Mouse (Mus musculus): ENCODE measurements around the gene Mgat4b. TPM values are rescaled to one million over a fixed set of nuclear protein-coding genes. Genes with fewer than 3 reads are reported as not detected.

Mgat4b gene
- total RNA-seq, 2 experiments from 2014 or later = 85.3 to 86.5 TPM

DNA sequence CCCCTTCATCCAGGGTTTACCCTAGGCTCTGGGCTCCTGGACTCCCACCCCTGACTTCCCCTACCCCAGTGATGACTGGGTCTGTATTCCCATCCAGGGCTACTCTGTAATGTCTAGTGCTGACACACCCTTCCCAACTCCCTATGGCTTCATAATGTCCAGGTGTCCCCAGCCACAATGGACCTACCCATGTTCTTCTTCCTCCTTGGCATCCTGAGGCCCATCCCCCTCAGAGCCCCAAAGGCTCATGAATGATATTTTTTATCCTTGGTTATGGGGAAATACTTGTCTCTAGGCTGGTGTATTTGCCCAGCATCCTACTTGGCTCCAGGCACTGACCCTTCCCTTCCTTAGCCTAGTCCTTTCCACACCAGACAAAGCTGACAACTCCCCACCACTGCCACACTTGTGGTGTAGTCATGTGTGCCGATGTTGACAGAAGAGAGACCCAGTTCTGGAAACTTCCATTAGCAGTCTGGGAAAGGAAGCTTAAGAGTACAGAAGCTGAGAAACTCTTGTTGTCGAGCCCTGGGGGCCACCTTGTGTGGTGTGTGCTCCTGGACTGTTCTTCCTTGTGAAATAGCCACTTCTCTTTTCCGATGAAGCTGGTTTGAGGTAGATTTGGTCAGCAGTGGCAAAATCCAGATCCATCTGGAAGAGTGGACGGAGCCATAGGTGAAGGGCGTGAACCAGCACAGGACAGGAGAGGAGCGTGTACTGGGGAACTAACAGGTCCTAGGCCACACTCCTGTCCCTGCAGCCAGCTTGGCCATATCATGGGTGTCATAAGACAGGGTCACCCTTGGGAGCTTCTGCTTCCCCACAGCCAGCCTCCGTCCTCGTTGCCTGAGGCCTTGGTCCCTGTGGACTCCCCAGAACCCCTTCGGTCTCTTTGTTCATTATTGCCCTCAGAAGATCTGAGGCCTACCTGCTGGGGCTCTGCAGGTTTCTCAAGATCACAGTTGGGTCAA lies 28.4 kb downstream of the Mgat4b start:
- intact Hi-C loops (cut with DNase I) = loop anchor here (5.0 kb wide), 1 partner anchor 123 kb away; no protein-coding TSS in a partner anchor
- DNase-seq (ENCODE audit: low spot score) = no peak

GRCm38 (mm10) chr11:50240235-50240911 lies 29.7 kb downstream of the Mgat4b start:
- intact Hi-C loops (cut with DNase I) = no loop called here
- no peak for DNase-seq (ENCODE audit: low spot score)

DNA sequence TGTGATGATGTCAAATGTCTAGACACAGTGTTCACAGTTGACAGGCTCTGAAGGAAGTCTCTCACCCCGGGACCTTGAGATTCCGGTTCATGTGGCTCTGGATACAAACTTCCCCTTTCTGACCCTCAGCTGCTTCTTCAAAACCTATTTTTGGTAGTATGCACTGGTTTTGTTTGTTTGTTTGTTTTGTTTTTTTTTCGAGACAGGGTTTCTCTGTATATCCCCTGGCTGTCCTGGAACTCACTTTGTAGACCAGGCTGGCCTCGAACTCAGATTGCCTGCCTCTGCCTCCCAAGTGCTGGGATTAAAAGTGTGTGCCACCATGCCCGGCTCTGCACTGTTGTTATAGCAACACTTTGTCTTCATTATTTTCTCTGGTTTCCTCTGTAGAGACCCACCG lies 33.2 kb downstream of the Mgat4b start:
- intact Hi-C loops (cut with DNase I) = no loop called here
- DNase-seq (ENCODE audit: low spot score) = no peak

DNA sequence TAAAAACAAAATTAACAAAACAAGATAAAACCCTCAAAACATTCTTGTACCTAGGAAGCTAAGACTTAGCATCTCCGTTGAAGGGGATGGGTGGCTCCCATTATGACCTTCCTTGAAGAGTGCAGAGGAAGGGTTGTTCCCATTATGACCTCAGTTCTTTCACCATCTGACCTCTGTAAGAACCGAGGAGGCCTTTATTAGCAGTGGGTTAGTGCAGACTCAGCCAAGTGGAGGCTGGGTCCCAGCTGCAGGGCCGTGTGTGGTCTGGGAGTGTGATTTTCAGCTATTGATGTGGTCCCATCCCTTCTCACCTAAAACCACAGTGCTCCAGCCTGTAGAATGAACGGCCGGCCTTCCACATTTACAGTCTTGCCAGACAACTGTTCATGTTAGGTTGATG lies 34.6 kb downstream of the Mgat4b start:
- intact Hi-C loops (cut with DNase I) = no loop called here
- no peak for DNase-seq (ENCODE audit: low spot score)

DNA sequence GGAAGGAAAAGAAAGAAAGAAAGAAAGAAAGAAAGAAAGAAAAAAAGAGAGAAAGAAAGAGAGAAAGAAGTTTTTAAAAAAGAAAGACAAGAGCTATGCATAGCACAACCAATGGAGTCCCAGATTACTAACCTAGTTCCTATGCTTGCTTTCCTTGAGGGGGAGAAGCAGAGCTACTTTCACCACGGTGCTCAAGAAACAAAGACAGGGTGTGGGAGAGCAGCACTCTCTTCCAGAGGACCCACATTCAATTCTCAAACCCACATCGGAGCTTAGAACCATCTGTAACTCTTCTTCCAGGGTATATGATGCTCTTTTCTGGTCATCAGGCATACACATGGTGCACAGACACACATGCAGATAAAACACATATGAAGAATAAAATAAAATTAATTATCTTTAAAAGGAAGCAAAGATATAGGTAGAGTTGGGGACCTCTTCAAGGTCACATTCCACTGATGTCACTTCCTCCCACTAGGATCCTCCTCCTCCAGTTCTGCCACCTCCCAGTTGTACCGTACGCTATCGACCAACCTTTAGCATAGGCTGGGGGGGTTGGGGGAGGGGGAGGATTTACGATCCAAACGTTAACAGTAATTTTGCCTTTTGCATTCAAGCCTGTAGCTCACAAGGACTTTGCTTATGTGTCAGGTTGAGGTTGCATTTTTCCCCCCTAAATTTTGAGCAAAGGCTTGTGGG lies 37.9 kb downstream of the Mgat4b start:
- DNase-seq (ENCODE audit: low spot score) = no peak
- intact Hi-C loops (cut with DNase I) = no loop called here

GRCm38 (mm10) chr11:50252166-50252565 lies 41.5 kb downstream of the Mgat4b start:
- intact Hi-C loops (cut with DNase I) = no loop called here
- DNase-seq (ENCODE audit: low spot score) = no peak

DNA sequence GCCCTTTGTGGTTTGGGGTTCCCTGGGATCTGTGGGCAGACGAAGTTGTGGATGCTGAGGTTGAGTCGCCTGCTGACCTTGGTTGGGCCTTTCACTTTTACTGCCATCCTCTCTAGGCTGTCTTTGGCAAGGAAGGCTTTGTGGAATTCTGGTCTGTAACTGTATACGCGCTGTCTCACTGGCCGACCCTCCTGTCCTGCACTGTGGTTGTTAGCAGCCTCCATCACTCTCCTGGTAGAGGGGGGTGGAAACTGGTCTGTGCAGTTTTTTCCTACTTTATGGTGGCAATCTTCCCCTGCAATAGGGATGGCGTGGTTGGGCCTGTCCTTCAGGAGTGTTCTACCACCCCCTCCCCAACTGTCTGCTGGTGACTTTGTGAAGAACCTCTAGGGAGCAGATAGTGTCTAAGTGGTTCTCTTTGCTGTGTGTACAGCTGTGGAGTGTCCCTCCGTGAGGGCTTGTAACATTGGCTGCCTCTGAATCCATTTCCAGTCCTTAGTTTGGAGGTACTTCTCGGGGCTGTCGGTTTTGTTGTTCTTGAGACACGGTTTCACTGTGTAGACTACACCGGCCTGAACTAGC lies 42.1 kb downstream of the Mgat4b start:
- intact Hi-C loops (cut with DNase I) = no loop called here
- no peak for DNase-seq (ENCODE audit: low spot score)

GRCm38 (mm10) chr11:50253393-50253792 lies 42.7 kb downstream of the Mgat4b start:
- no peak for DNase-seq (ENCODE audit: low spot score)
- intact Hi-C loops (cut with DNase I) = no loop called here

DNA sequence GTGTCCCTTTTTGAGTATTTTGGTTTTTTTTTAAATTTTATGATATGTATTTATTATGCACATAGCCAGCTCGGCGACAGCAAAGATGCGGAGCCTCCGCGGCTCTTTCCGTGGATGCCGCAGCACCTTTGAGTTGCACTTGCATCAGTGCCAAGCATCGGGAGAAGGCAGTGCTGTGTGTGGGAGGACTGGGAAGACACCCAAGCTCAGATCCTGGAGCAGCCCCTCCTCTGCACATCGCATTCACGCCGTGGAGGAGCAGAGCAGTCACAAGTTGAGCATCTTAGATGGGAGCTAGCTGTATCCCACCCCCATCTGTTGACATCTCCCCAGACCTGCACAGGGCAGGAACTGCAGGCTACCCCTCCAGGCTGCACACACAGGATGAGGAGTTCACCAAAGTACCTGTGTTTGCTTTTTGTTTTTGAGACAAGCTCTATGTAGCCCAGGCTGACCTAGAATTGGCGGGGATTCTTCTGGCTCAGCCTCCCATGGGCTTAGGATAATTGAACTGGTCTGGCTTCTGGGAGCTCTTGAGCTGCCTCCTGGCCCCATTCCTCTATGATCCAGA lies 43.4 kb downstream of the Mgat4b start:
- no peak for DNase-seq (ENCODE audit: low spot score)
- intact Hi-C loops (cut with DNase I) = no loop called here

DNA sequence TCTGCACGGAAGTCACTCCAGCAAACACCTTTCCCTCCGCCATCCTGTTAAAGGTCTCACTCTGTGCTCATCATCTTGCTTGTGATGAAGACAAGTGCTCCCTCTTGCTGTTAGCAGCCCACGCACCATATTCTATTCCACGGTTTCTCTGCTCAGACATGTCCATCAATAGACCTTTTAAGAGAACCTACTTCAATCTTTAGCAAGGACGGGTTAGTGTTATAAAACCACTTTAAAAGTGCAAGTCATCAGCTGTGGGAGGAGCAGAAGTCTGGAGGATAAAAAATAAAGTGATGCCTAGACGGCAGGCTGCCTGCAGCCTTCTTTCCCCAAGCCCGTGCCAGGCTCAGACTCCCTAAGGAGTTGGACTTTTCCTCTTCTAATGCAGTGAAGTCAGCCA lies 45.9 kb downstream of the Mgat4b start:
- intact Hi-C loops (cut with DNase I) = no loop called here
- DNase-seq (ENCODE audit: low spot score) = no peak

DNA sequence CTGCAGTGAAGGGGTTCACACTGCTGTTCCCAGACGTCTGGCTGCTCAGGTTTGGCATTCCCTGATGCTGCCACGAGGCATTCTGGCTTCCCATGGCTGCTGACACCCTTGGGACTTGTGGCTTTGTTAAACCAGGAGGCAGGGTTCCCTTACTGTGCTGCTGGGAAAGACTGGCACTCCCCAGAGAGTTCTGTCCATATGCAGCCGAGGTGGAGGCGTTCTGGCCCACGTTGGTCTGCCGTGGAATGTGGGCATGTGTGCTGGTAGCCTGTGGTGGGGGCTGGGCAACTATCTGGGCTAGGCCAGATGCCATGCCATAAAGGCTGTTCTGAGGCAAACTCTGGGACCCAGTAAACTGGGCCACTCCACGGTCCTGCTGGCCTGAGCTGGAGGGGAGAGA lies 47.6 kb downstream of the Mgat4b start:
- intact Hi-C loops (cut with DNase I) = no loop called here
- no peak for DNase-seq (ENCODE audit: low spot score)

- intact Hi-C loops (cut with DNase I) = loop anchor here (5.0 kb wide), 1 partner anchor 35 kb away; no protein-coding TSS in a partner anchor
- no peak for DNase-seq (ENCODE audit: low spot score)
These were observed 51.3 kb downstream of the Mgat4b start for GRCm38 (mm10) chr11:50262020-50262419.

DNA sequence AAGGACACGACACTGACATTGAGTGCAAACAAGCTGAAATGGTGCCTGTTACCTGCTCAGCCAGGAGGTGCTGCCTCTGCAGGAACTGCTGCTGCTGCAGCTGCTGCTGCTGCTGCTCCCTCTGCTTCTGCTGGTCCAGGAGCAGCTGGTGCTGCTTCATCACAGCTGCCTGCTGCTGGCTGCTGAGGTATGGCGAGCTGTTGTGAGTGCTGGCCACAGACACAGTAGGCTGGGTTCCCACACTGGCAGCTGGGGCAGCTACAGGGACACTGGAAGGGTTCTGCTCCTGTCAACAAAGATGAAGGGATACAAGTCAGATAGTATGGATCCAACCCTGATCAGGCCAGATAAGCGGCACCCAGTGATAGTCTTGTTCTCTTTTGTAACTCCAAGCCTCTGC lies 52.5 kb downstream of the Mgat4b start:
- DNase-seq (ENCODE audit: low spot score) = no peak
- intact Hi-C loops (cut with DNase I) = loop anchor here (5.0 kb wide), 1 partner anchor 36 kb away; no protein-coding TSS in a partner anchor

- no peak for DNase-seq (ENCODE audit: low spot score)
- intact Hi-C loops (cut with DNase I) = no loop called here
These were observed 55.2 kb downstream of the Mgat4b start for GRCm38 (mm10) chr11:50265931-50266330.

DNA sequence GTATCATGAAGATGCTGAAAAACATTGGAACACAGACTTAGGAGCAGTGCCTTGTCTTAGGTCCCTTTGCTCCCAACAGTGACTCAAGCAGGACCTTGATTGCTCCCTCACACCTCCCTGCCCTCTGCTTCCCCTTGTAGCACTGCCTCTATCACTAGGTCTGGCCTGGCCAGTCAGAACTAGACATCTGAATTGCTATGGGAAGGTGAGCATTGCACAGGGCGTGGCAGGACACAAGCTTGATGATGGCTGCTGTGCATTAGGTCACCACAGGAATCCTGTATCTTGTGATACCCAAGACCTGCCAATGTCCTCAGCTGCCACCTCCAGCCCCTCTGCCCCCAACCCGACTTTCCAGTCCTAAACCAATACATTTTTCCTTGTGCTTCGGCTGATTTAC lies 56.3 kb downstream of the Mgat4b start:
- intact Hi-C loops (cut with DNase I) = no loop called here
- DNase-seq (ENCODE audit: low spot score) = no peak

DNA sequence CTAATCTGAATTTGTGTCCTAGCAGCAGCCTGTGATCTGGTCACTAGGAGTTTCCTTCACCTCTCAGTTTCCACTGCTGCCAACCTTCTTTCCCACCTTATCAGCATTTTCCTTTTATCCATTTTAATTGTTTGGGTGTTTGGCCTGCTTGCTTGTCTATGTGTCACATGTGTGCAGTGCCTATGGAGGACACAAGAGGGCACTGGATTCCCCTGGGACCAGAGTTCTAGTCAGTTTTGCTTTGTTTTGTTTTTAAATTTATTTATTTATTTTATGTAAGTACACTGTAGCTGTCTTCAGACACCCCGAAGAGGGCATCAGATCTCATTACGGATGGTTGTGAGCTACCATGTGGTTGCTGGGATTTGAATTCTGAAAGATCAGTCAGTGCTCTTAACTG lies 58.5 kb downstream of the Mgat4b start:
- no peak for DNase-seq (ENCODE audit: low spot score)
- intact Hi-C loops (cut with DNase I) = no loop called here

DNA sequence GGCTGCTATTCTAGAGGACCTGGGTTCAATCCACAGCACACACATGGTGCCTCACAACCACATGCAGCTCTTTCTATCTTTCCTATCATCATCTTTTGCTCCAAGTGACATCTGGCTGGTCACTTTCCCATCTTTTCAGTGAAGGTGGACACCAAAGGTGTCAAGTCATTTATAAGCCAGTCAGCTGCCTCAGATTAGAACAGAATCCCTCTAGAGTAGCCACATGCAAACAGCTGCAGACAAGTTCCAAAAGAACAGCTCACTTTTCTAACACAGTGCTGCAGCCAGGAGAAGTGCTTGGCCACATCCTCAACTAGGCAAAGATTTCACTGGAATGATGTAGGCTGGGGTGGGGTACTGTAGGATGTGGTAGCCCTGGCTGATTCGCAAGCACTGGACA lies 59.2 kb downstream of the Mgat4b start:
- no peak for DNase-seq (ENCODE audit: low spot score)
- intact Hi-C loops (cut with DNase I) = loop anchor here (2.0 kb wide), 1 partner anchor 21 kb away; no protein-coding TSS in a partner anchor

DNA sequence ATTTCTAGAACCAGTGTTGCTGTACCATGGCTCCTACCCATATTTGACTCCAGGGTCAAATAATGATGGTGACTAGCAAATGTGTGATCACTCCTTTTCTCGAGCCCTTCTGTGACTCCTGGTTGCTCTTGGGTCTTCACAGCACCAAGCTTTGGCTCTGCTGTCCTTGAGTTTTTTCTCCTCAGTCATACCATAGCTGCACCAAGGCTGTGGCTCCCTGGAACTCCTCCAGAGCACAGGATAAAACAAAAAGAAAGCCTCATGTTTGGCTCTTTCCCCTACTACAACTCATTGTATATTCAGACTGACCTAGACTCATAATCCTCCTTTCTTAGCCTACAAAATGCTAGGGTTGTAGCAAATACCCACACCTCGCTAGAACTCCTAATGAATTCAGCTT lies 62.1 kb downstream of the Mgat4b start:
- intact Hi-C loops (cut with DNase I) = no loop called here
- no peak for DNase-seq (ENCODE audit: low spot score)

- intact Hi-C loops (cut with DNase I) = no loop called here
- no peak for DNase-seq (ENCODE audit: low spot score)
These were observed 64.4 kb downstream of the Mgat4b start for GRCm38 (mm10) chr11:50275077-50275476.

Measured in heart, postnatal 25 days (tissue).